Mouse (Mus musculus) kidney, adult 2 months (tissue): Measurements from ENCODE around the gene Bpnt1.

Source experiments
- CTCF ChIP-seq: fragments of 200-500 bp; conservative IDR thresholded peaks from 2 replicates; pipeline ENCODE4 v1.5.1; 2011; ENCODE audit warnings: low read depth, mild to moderate bottlenecking, control low read depth, low read length, moderate library complexity, mixed read lengths; ENCODE audit not compliant: insufficient read depth, insufficient read length
- POLR2A ChIP-seq: fragments of 200-500 bp; IDR thresholded peaks from one replicate; pipeline ENCODE4 v1.6.1; 2011; ENCODE audit warnings: low read depth, low read length, control low read depth

GRCm38 (mm10) chr1:185308908-185309307, 23.0 kb upstream of the Bpnt1 start:
- TF ChIP-seq CTCF: no peak
- no peak for TF ChIP-seq POLR2A
